Mouse (Mus musculus) cerebellum, adult 11-12 months (tissue): Measurements from ENCODE around the gene Akap8.

Experiments used
- DNase-seq: peaks from one replicate; pipeline ENCODE4 v3.0.0; 2022

Akap8 gene

GRCm38 (mm10) chr17:32281611-32282310 is 39.3 kb downstream of the Akap8 start:
- no peak for DNase-seq

- no peak for DNase-seq
Measured at GRCm38 (mm10) chr17:32281126-32281525, 39.9 kb downstream of the Akap8 start.

DNA sequence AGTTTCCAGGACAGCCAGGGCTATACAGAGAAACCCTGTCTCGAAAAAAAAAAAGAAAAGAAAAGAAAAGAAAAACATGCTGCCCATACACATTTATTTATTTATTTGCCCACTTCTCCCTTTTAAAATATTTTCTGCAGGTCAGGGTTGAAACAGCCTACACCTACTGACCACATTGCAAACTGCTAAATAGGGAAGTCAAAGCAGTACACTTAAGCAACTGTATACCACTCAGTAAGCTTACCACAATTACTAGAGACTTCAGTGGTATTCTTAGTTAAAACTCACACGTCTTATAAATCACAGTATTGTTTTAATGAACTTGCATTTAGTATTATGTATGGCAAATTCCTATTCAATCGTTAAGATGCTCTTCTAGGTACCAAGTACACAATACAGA is 40.5 kb downstream of the Akap8 start:
- DNase-seq = no peak

GRCm38 (mm10) chr17:32277201-32277600 is 43.8 kb downstream of the Akap8 start:
- no peak for DNase-seq

DNA sequence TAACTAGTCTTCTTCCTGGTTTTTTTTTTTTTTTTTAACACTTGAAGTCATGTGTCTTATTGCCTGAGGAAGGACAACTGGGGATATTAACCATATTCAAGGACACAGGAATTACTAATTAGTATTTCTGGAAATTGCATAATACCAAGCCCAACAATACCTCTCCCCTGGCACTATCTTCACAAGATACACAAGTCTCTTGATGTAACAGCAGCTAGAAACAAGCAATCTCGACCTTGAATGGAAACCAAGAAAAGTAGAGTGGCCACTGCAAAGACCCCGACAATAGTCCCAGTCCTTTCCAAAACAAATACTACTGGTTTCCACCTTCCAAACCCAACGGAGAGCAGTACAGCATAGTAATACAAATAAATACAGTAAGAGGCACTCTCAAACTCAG is 45.5 kb downstream of the Akap8 start:
- DNase-seq = no peak

- DNase-seq = no peak
Measured at GRCm38 (mm10) chr17:32269151-32269550, 51.9 kb downstream of the Akap8 start.

DNA sequence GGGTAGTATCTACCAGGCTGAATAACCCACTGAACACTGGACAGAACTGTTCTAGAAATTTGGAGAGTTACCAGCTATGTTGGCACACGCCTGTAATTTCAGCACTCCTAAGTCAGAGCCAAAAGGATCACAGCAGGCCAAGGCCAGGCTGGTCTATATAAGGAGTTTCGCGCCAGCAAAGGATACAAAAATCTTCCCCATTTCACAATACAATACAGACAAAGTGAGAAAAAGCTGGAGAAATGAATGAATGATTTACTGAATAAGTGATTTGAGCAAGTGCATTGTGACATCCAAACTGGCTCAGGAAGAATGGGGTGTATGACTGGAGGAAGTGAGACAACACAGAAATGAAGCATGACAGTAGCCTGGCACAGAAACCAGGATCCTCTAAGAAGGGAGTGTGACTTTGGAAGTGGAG is 52.5 kb downstream of the Akap8 start:
- peak; percentile 62 for DNase-seq

GRCm38 (mm10) chr17:32268096-32268495 is 52.9 kb downstream of the Akap8 start:
- DNase-seq = no peak

- DNase-seq = no peak
Measured at GRCm38 (mm10) chr17:32267617-32268016, 53.4 kb downstream of the Akap8 start.

- DNase-seq = peak; percentile 36
Measured at GRCm38 (mm10) chr17:32263672-32264071, 57.4 kb downstream of the Akap8 start.

DNA sequence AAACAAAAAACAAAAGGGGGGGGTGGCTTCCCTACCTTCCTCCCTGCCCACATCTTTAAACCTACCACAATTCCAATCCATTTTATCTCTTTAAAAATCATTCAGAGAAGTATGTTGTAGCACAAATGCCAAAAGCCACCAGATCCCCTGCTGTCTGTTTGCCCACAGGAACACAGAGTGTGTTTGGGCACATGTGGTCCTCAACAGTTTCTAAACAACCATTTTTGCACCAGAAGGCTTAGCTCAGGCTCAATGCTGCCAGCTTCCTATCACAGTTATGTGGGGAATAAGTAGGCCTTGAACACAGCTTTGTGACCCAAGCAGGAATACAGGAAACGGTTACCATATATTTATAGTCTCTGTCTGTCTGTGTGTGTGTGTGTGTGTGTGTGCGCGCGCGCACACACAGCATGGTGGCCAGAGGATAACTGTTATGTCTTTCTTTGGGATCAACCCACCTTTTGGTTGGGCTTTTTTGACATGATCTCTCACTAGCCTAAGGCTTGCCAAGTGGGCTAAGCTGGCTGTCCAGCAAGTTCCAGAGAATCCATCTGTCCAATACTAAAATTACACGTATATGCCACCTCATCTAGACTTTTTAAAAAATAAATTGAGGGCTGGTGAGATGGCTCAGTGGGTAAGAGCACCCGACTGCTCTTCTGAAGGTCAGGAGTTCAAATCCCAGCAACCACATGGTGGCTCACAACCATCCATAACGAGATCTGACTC is 58.0 kb downstream of the Akap8 start:
- peak; percentile 37 for DNase-seq

DNA sequence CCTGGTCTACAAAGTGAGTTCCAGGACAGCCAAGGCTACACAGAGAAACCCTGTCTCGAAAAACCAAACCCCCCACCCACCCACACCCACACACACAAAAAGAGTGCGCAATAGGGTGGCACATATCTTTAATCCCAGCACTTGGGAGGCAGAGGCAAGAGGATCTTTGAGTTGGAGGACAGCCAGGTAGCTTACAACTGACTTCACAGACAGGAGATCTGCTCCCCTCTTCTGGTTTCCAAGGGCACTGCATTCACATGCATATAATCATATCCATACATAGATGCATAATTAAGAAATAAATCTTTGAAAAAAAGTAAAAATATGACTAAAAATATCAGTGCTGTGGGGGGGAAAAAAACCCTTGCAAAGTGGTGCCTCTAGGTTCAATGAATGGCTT is 62.2 kb downstream of the Akap8 start:
- DNase-seq = no peak

DNA sequence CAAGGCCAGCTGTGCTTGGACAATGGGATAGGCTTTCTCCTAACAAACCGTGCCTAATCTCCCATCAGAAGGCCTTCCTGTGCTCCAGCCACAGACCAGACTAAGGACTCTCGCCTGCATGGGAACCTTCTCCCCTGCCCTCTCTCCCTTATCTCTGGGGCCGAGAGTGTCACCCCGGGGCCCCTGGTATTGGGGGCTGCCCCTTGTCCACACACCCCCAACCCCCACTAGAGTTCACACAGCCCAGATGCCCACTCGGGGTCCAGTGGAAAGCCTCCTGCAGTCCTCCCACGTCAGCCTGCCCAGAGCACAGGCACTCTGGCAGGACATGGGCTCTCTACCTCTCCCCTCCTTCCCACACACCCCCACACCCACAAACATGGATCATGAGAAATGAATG is 63.1 kb downstream of the Akap8 start:
- no peak for DNase-seq

DNA sequence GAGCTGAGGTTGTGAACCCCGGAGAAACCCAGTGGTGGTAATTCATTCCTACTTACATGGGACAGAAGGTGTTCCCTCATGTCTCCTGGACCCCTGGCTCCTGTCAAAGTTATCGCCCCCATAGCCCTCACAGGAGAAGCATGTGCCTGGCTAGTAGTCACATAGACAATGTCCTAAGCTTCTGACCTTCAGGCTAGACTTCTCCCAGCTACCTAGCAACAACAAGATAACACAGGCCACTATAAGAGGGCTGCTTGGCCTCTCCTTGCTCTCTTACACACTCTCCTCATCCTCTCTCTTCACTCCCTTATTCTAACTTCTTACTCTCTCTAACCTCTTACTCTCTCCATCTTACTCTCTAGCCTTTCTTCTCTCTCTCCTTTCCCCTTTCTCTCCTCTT is 63.6 kb downstream of the Akap8 start:
- no peak for DNase-seq

DNA sequence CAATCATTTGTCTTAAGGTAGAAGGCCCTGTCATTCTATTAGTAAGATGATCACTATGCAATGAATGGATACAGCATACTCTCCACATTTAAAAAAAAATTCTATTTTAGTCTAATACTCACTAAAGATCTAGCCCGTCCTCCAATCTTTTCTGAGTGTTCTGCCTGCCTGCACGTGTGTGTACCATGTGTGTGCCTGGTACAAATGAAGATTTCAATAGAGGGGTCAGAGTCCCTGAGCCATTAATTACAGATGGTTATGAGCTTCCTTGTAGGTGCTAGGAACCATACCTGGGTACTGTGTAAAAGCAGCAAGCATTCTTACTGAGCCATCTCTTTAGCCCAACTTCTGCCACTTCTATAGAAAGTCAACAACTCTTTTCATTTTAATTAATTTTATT is 64.1 kb downstream of the Akap8 start:
- no peak for DNase-seq
